Mouse (Mus musculus) intestine, embryonic 14.5 days (tissue): Measurements from ENCODE around the gene Leprot. TPM values are rescaled to one million over a fixed set of nuclear protein-coding genes. Genes with fewer than 3 reads are reported as not detected.
A peak's percentile ranks its signal among the peaks of the same experiment; 100 is the strongest.

Source experiments
- ATAC-seq: fragments of 200-750 bp; cut with Nextera tagmentation; replicated peaks from 2 replicates; pipeline ENCODE4 v1.8.0; 2017; ENCODE audit warnings: low read depth, moderate number of reproducible peaks, moderate TSS enrichment, moderate library complexity; ENCODE audit not compliant: low FRiP score, low TSS enrichment
- DNase-seq: peaks from one replicate; pipeline ENCODE4 v3.0.0-alpha.2; 2018; ENCODE audit warnings: low spot score
- H3K27ac ChIP-seq: fragments of 300-500 bp; sonication (generic); 2 replicates; pipeline ENCODE4 v1.5.1; 2014; ENCODE audit warnings: low read depth, mild to moderate bottlenecking, control low read depth
- H3K27me3 ChIP-seq: fragments of 300-500 bp; sonication (generic); replicated peaks from 2 replicates; pipeline ENCODE4 v1.6.1; 2014; ENCODE audit warnings: low read length, control low read depth; ENCODE audit not compliant: control insufficient read depth, insufficient read depth
- H3K36me3 ChIP-seq: fragments of 300-500 bp; sonication (generic); 2 replicates; pipeline ENCODE4 v1.6.1; 2014; ENCODE audit warnings: low read length, control low read depth; ENCODE audit not compliant: control insufficient read depth, insufficient read depth
- H3K4me1 ChIP-seq: fragments of 300-500 bp; sonication (generic); replicated peaks from 2 replicates; pipeline ENCODE4 v1.6.1; 2014; ENCODE audit warnings: low read length, control low read depth, mixed read lengths; ENCODE audit not compliant: control insufficient read depth, insufficient read depth
- H3K4me2 ChIP-seq: fragments of 300-500 bp; sonication (generic); 2 replicates; pipeline ENCODE4 v1.6.1; 2014; ENCODE audit warnings: low read length
- H3K4me3 ChIP-seq: fragments of 300-500 bp; sonication (generic); 2 replicates; pipeline ENCODE4 v1.5.1; 2014; ENCODE audit warnings: low read depth, low read length, control low read depth, mixed read lengths
- H3K9ac ChIP-seq: fragments of 300-500 bp; sonication (generic); 2 replicates; pipeline ENCODE4 v1.6.1; 2014; ENCODE audit warnings: mild to moderate bottlenecking, low read length
- H3K9me3 ChIP-seq: fragments of 300-500 bp; sonication (generic); 2 replicates; pipeline ENCODE4 v1.6.1; 2016; ENCODE audit warnings: low read length, control low read depth; ENCODE audit not compliant: control insufficient read depth
- WGBS: fragments of 180-500 bp; shearing (Covaris S2); extraction: QIAGEN DNeasy Blood & Tissue Kit; methylation state at CpG from one replicate; pipeline ENCODE4 v1.1.7; 2014; 5-methylcytosine and 5-hydroxymethylcytosine counted together
- polyA plus RNA-seq: library from polyadenylated mRNA; unstranded; fragments of >200 nt; fragmentation: Nextera tagmentation; extraction: Ambion mirVana; gene quantifications from 2 replicates; pipeline ENCODE4 v1.2.1, GENCODE M21; 2014

Gene Leprot
- polyA plus RNA-seq, 1 experiment from 2014 or later: 75.7 TPM

DNA sequence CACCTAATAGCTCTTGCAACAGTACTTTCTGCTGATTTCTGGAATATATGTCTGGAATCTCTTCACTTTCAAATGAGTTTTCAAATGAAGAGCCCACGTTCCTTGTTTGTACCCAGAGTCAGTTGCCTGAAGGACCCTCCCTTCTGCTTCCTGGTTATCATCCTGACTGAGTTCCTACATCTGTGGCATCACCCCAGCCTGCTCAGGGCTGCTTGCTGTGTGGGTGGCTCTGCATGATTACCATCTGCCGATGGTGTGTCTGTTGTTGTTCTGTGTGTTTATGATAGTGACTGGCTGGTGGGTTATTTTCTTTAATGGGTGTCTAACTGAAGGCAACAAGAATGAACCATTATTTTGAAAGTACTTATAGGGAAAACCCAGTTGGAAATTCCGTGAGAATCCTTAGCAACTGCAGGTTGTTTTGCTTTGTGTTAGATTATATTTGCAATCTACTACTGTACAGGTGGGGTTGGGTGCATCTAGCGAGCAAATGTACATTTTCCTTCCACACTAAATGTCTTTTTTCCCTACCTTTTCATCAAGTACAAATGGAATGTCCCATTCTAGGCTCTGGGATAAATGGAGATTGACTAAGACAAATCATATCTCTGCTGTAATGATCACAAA lies 7.4 kb downstream of the Leprot start:
- Histone ChIP-seq H3K9ac (no peak overlapping the region), H3K4me3 (no peak overlapping the region), H3K4me2 (no peak overlapping the region), H3K4me1 (no peaks in the 10 kb centered on the region), H3K36me3 (peaks cover 40% of the 10 kb centered on the region), H3K27ac (no peak overlapping the region), H3K9me3 (no peaks in the 10 kb centered on the region), H3K27me3 (no peaks in the 10 kb centered on the region)
- DNase-seq (no peak), ATAC-seq (no peak)
- WGBS: 77% methylated on average over 4 of the region's 4 CpGs

DNA sequence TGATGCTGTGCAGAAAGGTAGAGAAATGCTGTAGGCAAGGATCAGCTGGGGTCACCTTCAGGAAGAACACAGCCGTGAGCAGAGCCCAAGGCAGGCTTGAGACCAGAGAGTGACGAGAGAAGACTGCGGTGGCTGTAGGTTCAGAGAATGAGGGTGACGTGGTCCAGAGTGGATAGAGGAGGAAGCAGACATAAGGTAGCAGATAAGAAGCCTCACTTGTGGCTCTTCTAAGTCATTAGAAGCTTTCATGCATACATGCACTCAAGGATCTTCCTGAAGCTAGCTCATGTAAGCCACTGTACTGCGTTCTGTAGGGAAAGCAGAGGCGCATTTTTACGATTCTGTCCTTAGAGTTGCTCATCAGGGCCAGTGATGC lies 7.9 kb downstream of the Leprot start:
- Histone ChIP-seq H3K9me3 (no peaks in the 10 kb centered on the region), H3K27me3 (no peaks in the 10 kb centered on the region), H3K9ac (no peak overlapping the region), H3K36me3 (peaks cover 43% of the 10 kb centered on the region), H3K27ac (no peak overlapping the region), H3K4me1 (no peaks in the 10 kb centered on the region), H3K4me3 (no peak overlapping the region), H3K4me2 (no peak overlapping the region)
- no peak for ATAC-seq
- DNase-seq: no peak
- 91% methylated on average over 7 of the region's 7 CpGs for WGBS

DNA sequence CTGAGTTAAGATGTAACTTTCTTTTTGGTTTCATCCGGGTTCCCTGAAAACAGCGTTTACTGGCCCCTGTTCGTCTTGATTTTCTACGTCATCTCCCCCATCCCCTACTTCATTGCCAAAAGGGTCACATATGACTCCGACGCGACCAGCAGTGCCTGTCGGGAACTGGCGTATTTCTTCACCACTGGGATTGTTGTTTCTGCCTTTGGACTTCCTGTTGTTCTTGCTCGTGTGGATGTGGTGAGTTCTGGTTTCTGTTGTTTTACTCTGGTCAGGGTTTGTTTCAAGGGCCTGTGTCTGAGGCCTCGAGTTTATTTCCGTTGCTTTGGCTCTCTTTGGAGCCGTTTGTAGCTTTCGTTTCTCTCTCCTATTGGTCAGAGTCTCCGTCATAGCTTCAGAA lies 8.5 kb downstream of the Leprot start:
- WGBS: 88% methylated on average over 15 of the region's 15 CpGs
- H3K9ac ChIP-seq: no peak overlapping the region
- no peaks in the 10 kb centered on the region for H3K27me3 ChIP-seq
- no peaks in the 10 kb centered on the region for H3K9me3 ChIP-seq
- DNase-seq (no peak), ATAC-seq (no peak)
- no peaks in the 10 kb centered on the region for H3K4me1 ChIP-seq
- no peak overlapping the region for H3K27ac ChIP-seq
- H3K4me2 ChIP-seq: no peak overlapping the region
- no peak overlapping the region for H3K4me3 ChIP-seq
- H3K36me3 ChIP-seq: peaks cover 47% of the 10 kb centered on the region

DNA sequence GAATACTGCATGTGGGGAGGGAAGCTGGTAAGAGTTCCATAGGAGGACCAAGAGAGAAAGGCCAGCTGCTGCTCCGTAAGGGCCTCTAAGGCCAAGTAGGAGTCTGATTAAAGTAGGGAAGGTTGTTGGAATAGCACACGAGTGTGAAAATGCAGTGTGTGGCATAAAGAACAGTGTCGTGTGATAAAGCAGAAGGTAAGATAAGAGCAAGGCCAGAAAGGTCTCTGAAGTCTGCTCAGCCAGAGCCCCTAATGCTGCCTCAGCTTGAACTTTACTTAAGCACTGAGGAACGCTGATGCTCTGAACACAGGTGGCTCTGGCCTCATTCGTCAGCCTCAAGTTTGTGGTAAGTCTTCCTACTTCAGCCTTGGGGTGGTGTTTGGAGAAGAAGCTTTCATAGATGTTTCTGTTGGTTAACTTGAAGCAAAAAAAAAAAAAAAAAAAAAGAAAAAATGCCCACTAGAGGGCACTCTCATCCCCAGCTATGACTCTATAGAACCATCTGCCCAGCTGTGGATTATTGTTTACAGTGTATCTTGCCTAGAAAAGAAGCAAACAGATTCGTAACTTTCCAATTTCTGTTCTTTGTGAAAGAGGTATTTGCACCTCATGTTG lies 9.5 kb downstream of the Leprot start:
- WGBS: 47% methylated on average over 6 of the region's 6 CpGs
- H3K4me1 ChIP-seq: no peaks in the 10 kb centered on the region
- H3K4me3 ChIP-seq: no peak overlapping the region
- peaks cover 54% of the 10 kb centered on the region for H3K36me3 ChIP-seq
- no peak overlapping the region for H3K4me2 ChIP-seq
- ATAC-seq (no peak), DNase-seq (peak; percentile 51)
- H3K9ac ChIP-seq: no peak overlapping the region
- H3K9me3 ChIP-seq: no peaks in the 10 kb centered on the region
- no peaks in the 10 kb centered on the region for H3K27me3 ChIP-seq
- no peak overlapping the region for H3K27ac ChIP-seq

DNA sequence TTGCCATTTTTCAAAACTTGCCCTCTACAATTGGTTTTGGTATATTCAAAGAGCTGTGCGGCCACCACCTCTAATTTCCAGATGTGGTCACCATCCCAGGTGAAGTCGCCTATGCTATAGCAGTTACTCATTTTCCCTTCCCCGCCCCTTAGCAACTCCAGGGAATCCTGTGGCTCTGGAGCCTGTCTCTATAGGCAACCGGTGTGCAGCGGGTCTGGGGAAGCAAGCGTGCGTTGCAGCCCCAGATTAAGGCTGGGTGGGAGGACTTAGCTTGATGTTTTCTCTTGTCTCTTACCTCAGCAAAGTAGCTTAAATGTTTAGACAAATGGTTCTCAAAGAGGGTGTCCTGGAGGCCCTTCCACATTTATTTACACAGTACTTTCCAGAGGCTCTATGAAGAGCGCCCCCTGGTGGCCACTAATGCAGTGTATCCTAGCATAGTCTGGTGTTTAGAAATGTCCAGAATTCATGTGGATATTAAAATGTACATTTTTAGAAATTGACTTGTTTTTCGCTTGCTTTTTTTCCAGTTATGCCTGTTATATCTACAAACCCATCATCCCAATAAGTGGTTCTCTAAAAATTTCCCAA lies 16.7 kb downstream of the Leprot start:
- ATAC-seq (no peak), DNase-seq (peak; percentile 64)
- Histone ChIP-seq H3K4me1 (no peaks in the 10 kb centered on the region), H3K27ac (no peak overlapping the region), H3K9ac (no peak overlapping the region), H3K4me2 (no peak overlapping the region), H3K9me3 (no peaks in the 10 kb centered on the region), H3K4me3 (no peak overlapping the region), H3K27me3 (no peaks in the 10 kb centered on the region), H3K36me3 (peaks cover 26% of the 10 kb centered on the region)
- WGBS: 70% methylated on average over 9 of the region's 9 CpGs

DNA sequence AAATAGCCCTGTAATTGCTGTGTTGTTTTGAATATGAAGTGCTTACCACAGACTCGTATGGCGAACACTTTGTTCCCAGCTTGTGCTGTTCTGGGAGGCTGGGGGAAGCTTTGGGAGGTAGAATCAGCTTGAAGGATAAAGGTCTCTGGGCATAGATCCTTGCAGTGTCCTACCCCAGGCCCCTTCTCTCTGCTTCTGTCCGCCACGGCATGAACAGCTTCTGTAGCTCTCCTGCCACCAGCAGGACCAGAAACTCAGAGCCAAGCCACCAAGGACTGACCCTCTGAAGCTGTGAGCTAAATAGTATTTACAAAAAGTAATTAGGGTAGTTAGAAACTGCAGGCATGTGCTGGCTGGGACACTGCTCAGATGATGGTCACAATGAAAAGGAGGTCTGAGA lies 17.2 kb downstream of the Leprot start:
- no peaks in the 10 kb centered on the region for H3K9me3 ChIP-seq
- DNase-seq: no peak
- H3K4me1 ChIP-seq: no peaks in the 10 kb centered on the region
- H3K4me2 ChIP-seq: no peak overlapping the region
- H3K36me3 ChIP-seq: peaks cover 21% of the 10 kb centered on the region
- H3K9ac ChIP-seq: no peak overlapping the region
- no peaks in the 10 kb centered on the region for H3K27me3 ChIP-seq
- H3K4me3 ChIP-seq: no peak overlapping the region
- no peak for ATAC-seq
- no peak overlapping the region for H3K27ac ChIP-seq
- 92% methylated on average over 4 of the region's 4 CpGs for WGBS

DNA sequence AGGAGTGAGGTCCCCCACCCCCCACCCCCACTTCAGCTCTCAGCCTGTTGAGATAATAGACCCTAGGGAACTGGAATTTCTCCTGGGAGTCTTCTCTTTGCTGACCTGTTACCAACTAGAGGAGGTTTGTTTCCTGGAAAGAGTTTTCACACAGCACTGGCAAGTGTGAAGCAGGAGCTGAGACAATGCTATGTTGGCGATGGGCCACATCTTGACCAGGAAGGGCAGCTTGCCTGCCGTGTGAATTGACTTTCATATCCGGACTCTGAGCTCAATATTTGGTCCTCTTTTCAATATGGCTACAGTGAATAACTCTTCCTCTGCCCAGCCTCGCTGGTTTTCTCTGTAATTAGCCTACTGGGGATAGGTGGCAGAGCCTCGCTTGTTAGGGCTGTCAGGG lies 21.6 kb downstream of the Leprot start:
- Histone ChIP-seq H3K36me3 (no peaks in the 10 kb centered on the region), H3K4me2 (no peak overlapping the region), H3K27ac (no peak overlapping the region), H3K4me1 (no peaks in the 10 kb centered on the region), H3K9me3 (no peaks in the 10 kb centered on the region), H3K4me3 (no peak overlapping the region), H3K27me3 (no peaks in the 10 kb centered on the region), H3K9ac (no peak overlapping the region)
- ATAC-seq: no peak
- WGBS: 78% methylated on average over 5 of the region's 5 CpGs
- no peak for DNase-seq

DNA sequence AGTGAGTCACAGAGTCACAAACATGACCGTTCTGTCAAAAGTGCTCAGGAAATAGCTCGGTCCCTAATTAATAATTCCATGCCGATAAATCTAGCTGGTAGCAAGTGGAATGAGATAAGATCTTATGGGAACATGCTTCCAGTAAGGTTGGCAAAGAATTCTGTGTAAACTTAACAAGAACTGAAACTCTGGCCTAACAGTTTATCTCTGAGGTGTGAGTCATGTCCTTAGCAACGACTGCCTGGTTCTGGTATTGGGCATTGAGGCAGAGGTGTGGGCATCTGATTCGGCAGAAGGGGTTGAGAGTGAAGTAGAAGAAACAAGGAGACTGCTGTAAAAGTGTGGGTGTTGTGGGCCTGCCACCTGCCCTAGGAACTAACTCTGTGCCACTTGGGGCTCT lies 22.3 kb downstream of the Leprot start:
- H3K9me3 ChIP-seq: no peaks in the 10 kb centered on the region
- ATAC-seq: no peak
- H3K9ac ChIP-seq: no peak overlapping the region
- no peaks in the 10 kb centered on the region for H3K4me1 ChIP-seq
- no peaks in the 10 kb centered on the region for H3K36me3 ChIP-seq
- H3K4me3 ChIP-seq: no peak overlapping the region
- no peak overlapping the region for H3K27ac ChIP-seq
- no peak for DNase-seq
- no peak overlapping the region for H3K4me2 ChIP-seq
- H3K27me3 ChIP-seq: no peaks in the 10 kb centered on the region
- WGBS: 82% methylated on average over 5 of the region's 5 CpGs

DNA sequence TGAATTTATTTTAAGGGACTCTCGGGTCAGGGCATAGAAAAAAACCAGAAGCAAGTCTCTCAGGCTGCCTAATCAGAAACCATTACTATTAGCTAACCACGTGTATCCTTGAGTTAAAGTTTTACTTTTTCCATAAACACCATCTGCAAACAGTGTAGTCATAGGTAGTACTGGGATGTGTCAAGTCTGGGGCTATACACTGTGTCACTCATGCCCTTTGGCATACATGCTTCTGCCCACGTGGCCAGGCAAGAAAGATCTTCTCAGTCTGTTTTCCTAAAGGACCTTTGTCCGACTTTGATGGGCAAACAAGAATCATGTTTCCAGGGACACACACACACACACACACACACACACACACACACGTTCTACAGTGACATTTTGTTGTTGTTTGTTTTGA lies 27.3 kb downstream of the Leprot start:
- Histone ChIP-seq H3K27ac (no peak overlapping the region), H3K4me2 (no peak overlapping the region), H3K36me3 (no peaks in the 10 kb centered on the region), H3K4me1 (no peaks in the 10 kb centered on the region), H3K9ac (no peak overlapping the region), H3K4me3 (no peak overlapping the region), H3K27me3 (no peaks in the 10 kb centered on the region), H3K9me3 (no peaks in the 10 kb centered on the region)
- 61% methylated on average over 5 of the region's 5 CpGs for WGBS
- no peak for ATAC-seq
- DNase-seq: no peak
